Mouse (Mus musculus) hindbrain, embryonic 13.5 days (tissue): Measurements from ENCODE around the gene Tfe3. TPM values are rescaled to one million over a fixed set of nuclear protein-coding genes. Genes with fewer than 3 reads are reported as not detected.
"Not testable (repeated sequence)": the region's sequence is repeated elsewhere in the genome, so short reads cannot be mapped to it uniquely, and the experiment has no call there.

Experiments
- ATAC-seq: fragments of 200-750 bp; cut with Nextera tagmentation; 2 replicates; pipeline ENCODE4 v1.8.0; 2017; ENCODE audit warnings: moderate TSS enrichment; ENCODE audit not compliant: low FRiP score
- H3K27ac ChIP-seq: fragments of 300-500 bp; sonication (generic); 2 replicates; pipeline ENCODE4 v1.5.1; 2015; ENCODE audit warnings: inconsistent platforms, mild to moderate bottlenecking, moderate library complexity
- H3K27me3 ChIP-seq: fragments of 300-500 bp; sonication (generic); 2 replicates; pipeline ENCODE4 v1.6.1; 2015; ENCODE audit warnings: mild to moderate bottlenecking, inconsistent platforms
- H3K36me3 ChIP-seq: fragments of 300-500 bp; sonication (generic); 2 replicates; pipeline ENCODE4 v1.6.1; 2015; ENCODE audit warnings: mild to moderate bottlenecking, inconsistent platforms
- H3K4me1 ChIP-seq: fragments of 300-500 bp; sonication (generic); replicated peaks from 2 replicates; pipeline ENCODE4 v1.6.1; 2015; ENCODE audit warnings: inconsistent platforms
- H3K4me2 ChIP-seq: fragments of 300-500 bp; sonication (generic); 2 replicates; pipeline ENCODE4 v1.6.1; 2015; ENCODE audit warnings: inconsistent platforms, mild to moderate bottlenecking, moderate library complexity
- H3K4me3 ChIP-seq: fragments of 300-500 bp; sonication (generic); 2 replicates; pipeline ENCODE4 v1.5.1; 2015; ENCODE audit warnings: mild to moderate bottlenecking, inconsistent platforms
- H3K9ac ChIP-seq: fragments of 300-500 bp; sonication (generic); 2 replicates; pipeline ENCODE4 v1.6.1; 2015; ENCODE audit warnings: mild to moderate bottlenecking, inconsistent platforms
- H3K9me3 ChIP-seq: fragments of 300-500 bp; sonication (generic); 2 replicates; pipeline ENCODE4 v1.6.1; 2016; ENCODE audit warnings: inconsistent platforms
- WGBS: fragments of 180-500 bp; shearing (Covaris S2); methylation state at CpG from one replicate; pipeline ENCODE4 v1.1.7; 2015; 5-methylcytosine and 5-hydroxymethylcytosine counted together
- microRNA counts: library from miRNA; unstranded; fragments of <30 nt; microRNA quantifications from one replicate; lab custom pipeline; 2016
- microRNA-seq: library from miRNA; unstranded; fragments of <30 nt; microRNA quantifications from one replicate; pipeline ENCODE4, GENCODE M21; 2016
- polyA plus RNA-seq: library from polyadenylated mRNA; unstranded; fragments of >200 nt; fragmentation: Nextera tagmentation; extraction: Ambion mirVana; gene quantifications from 2 replicates; pipeline ENCODE4 v1.2.1, GENCODE M21; 2015

Tfe3 gene
- polyA plus RNA-seq, 1 experiment from 2014 or later, result 25.5 TPM

GRCm38 (mm10) chrX:7789542-7790136 lies 27.3 kb downstream of the Tfe3 start, which contains the start of gene Gripap1:
Gripap1 (plus strand) TSS chrX:7789765.
- peak within 1 kb of the TSS; percentile 72 for H3K9ac ChIP-seq
- ATAC-seq, result peak; percentile 92
- no peaks in the 10 kb centered on the region for H3K9me3 ChIP-seq
- H3K36me3 ChIP-seq, result no peaks in the 10 kb centered on the region
- peaks cover 16% of the 10 kb centered on the region for H3K4me1 ChIP-seq
- 14% methylated on average over 24 of the region's 24 CpGs for WGBS
- peak within 1 kb of the TSS; percentile 53 for H3K4me3 ChIP-seq
- no peaks in the 10 kb centered on the region for H3K27me3 ChIP-seq
- peak within 1 kb of the TSS; percentile 65 for H3K4me2 ChIP-seq
- peak within 1 kb of the TSS; percentile 55 for H3K27ac ChIP-seq

GRCm38 (mm10) chrX:7790309-7790708 lies 27.9 kb downstream of the Tfe3 start:
- H3K36me3 ChIP-seq, result 0 out of 2 replicates have a peak, but pooled peaks cover 5% of the 10 kb centered on the region
- 20% methylated on average over 5 of the region's 5 CpGs for WGBS
- peaks cover 16% of the 10 kb centered on the region for H3K4me1 ChIP-seq
- H3K27ac ChIP-seq, result peak overlapping the region; percentile 55; the same call in 1 of the 2 replicates
- H3K9me3 ChIP-seq, result no peaks in the 10 kb centered on the region
- H3K9ac ChIP-seq, result peak overlapping the region; percentile 72
- peak overlapping the region; percentile 53 for H3K4me3 ChIP-seq
- peak overlapping the region; percentile 65 for H3K4me2 ChIP-seq
- 0 out of 2 replicates have a peak, but pooled peaks have one; percentile 21 for ATAC-seq
- H3K27me3 ChIP-seq, result no peaks in the 10 kb centered on the region

- 46% methylated on average over 3 of the region's 3 CpGs for WGBS
- Histone ChIP-seq H3K4me3 (no peak overlapping the region), H3K36me3 (0 out of 2 replicates have a peak, but pooled peaks cover 5% of the 10 kb centered on the region), H3K9ac (no peak overlapping the region), H3K27me3 (no peaks in the 10 kb centered on the region), H3K4me1 (peaks cover 16% of the 10 kb centered on the region), H3K9me3 (no peaks in the 10 kb centered on the region), H3K4me2 (no peak overlapping the region), H3K27ac (no peak overlapping the region)
- no peak for ATAC-seq
Observed at GRCm38 (mm10) chrX:7793361-7793760, 31.0 kb downstream of the Tfe3 start.

- no peak overlapping the region for H3K27ac ChIP-seq
- H3K4me1 ChIP-seq, result peaks cover 16% of the 10 kb centered on the region
- no peak overlapping the region for H3K9ac ChIP-seq
- H3K36me3 ChIP-seq, result peaks cover 14% of the 10 kb centered on the region
- 33% methylated on average over 7 of the region's 7 CpGs for WGBS
- H3K27me3 ChIP-seq, result no peaks in the 10 kb centered on the region
- H3K4me3 ChIP-seq, result no peak overlapping the region
- ATAC-seq, result no peak
- H3K9me3 ChIP-seq, result no peaks in the 10 kb centered on the region
- no peak overlapping the region for H3K4me2 ChIP-seq
Observed at GRCm38 (mm10) chrX:7795016-7795415, 32.7 kb downstream of the Tfe3 start.

- Histone ChIP-seq H3K27me3 (no peaks in the 10 kb centered on the region), H3K4me2 (no peak overlapping the region), H3K9ac (no peak overlapping the region), H3K4me1 (no peaks in the 10 kb centered on the region), H3K9me3 (no peaks in the 10 kb centered on the region), H3K27ac (no peak overlapping the region), H3K36me3 (peaks cover 30% of the 10 kb centered on the region), H3K4me3 (no peak overlapping the region)
- ATAC-seq, result no peak
- WGBS, result 73% methylated on average over 3 of the region's 3 CpGs
Observed at GRCm38 (mm10) chrX:7797327-7797726, 35.0 kb downstream of the Tfe3 start.

- H3K27me3 ChIP-seq, H3K9me3 ChIP-seq, ATAC-seq, H3K4me1 ChIP-seq, H3K27ac ChIP-seq, H3K4me2 ChIP-seq, H3K4me3 ChIP-seq, H3K9ac ChIP-seq: not testable (repeated sequence)
- peaks cover 55% of the 10 kb centered on the region for H3K36me3 ChIP-seq
- WGBS, result 97% methylated on average over 2 of the region's 2 CpGs
Observed at GRCm38 (mm10) chrX:7802157-7802556, 39.8 kb downstream of the Tfe3 start.

GRCm38 (mm10) chrX:7815016-7815415 lies 52.7 kb downstream of the Tfe3 start:
- not testable (repeated sequence) for H3K4me1 ChIP-seq, H3K9ac ChIP-seq, H3K4me2 ChIP-seq, H3K4me3 ChIP-seq, H3K27ac ChIP-seq, ATAC-seq, H3K9me3 ChIP-seq, H3K27me3 ChIP-seq
- 53% methylated on average over 8 of the region's 8 CpGs for WGBS
- peaks cover 72% of the 10 kb centered on the region for H3K36me3 ChIP-seq

- peaks cover 6% of the 10 kb centered on the region; the same call in 1 of the 2 replicates for H3K4me1 ChIP-seq
Observed at GRCm38 (mm10) chrX:7821865-7822779, 59.8 kb downstream of the Tfe3 start, which contains the start of gene Kcnd1. Kcnd1 (plus strand) TSS chrX:7822289.

More at GRCm38 (mm10) chrX:7821865-7822779, 59.8 kb downstream of the Tfe3 start, which contains the start of gene Kcnd1:
- peak within 1 kb of the TSS; percentile 36 for H3K4me3 ChIP-seq
- H3K9ac ChIP-seq, result peak within 1 kb of the TSS; percentile 62
- H3K36me3 ChIP-seq, result peaks cover 23% of the 10 kb centered on the region
- WGBS, result 11% methylated on average over 20 of the region's 24 CpGs
- H3K4me2 ChIP-seq, result peak within 1 kb of the TSS; percentile 54
- no peaks in the 10 kb centered on the region for H3K27me3 ChIP-seq
- no peaks in the 10 kb centered on the region for H3K9me3 ChIP-seq
- no peak within 1 kb of the TSS for H3K27ac ChIP-seq
- peak; percentile 72 for ATAC-seq

MicroRNAs encoded within 50 kb of the gene (microRNA counts, 519-probe panel; counts per million panel counts)
- 3,598 counts per million, percentile 48 among the panel's probes with 10 or more counts for microRNA mmu-miR-1198 (lab: Ali Mortazavi, UCI)

Small RNA genes within 50 kb of the gene (microRNA-seq; reads per million reads assigned to microRNA genes)
- 38.9 reads per million, percentile 38 among the genes with 10 or more reads in this experiment for gene Mir1198

Other genes with a start within 250 kb of the Tfe3 start
- 0.21 TPM in 1 of 2 replicates, not detected in the other for gene Foxp3, start 188.9 kb upstream of the Tfe3 start, polyA plus RNA-seq
- gene Ppp1r3f, start 188.3 kb upstream of the Tfe3 start, polyA plus RNA-seq, result 4.4 and 5.2 TPM in 2 replicates
- gene Ccdc22, start 157.0 kb upstream of the Tfe3 start, polyA plus RNA-seq, result 29.6 and 32.0 TPM in 2 replicates
- gene Cacna1f, start 155.5 kb upstream of the Tfe3 start, polyA plus RNA-seq, result 0.13 TPM in 1 of 2 replicates, not detected in the other
- 108 and 115 TPM in 2 replicates for gene Syp, start 124.1 kb upstream of the Tfe3 start, polyA plus RNA-seq
- gene Prickle3, start 105.3 kb upstream of the Tfe3 start, polyA plus RNA-seq, result 1.4 and 1.8 TPM in 2 replicates
- gene Plp2, start 91.2 kb upstream of the Tfe3 start, polyA plus RNA-seq, result 23.8 and 25.1 TPM in 2 replicates
- gene Magix, start 81.3 kb upstream of the Tfe3 start, polyA plus RNA-seq, result 0.09 TPM in 1 of 2 replicates, not detected in the other
- 43.0 and 46.3 TPM in 2 replicates for gene Gpkow, start 65.4 kb upstream of the Tfe3 start, polyA plus RNA-seq
- 32.2 and 32.4 TPM in 2 replicates for gene Wdr45, start 48.2 kb upstream of the Tfe3 start, polyA plus RNA-seq
- gene Gm45208, start 40.3 kb upstream of the Tfe3 start, polyA plus RNA-seq, result 0.60 TPM in 1 of 2 replicates, not detected in the other
- 113 TPM in 2 replicates for gene Praf2, start 34.1 kb upstream of the Tfe3 start, polyA plus RNA-seq
- gene Ccdc120, start 11.7 kb upstream of the Tfe3 start, polyA plus RNA-seq, result 53.9 and 55.5 TPM in 2 replicates
- gene Gripap1, start 27.2 kb downstream of the Tfe3 start, polyA plus RNA-seq, result 73.9 and 77.7 TPM in 2 replicates
- gene Kcnd1, start 59.7 kb downstream of the Tfe3 start, polyA plus RNA-seq, result 2.5 and 3.0 TPM in 2 replicates
- gene Otud5, start 78.8 kb downstream of the Tfe3 start, polyA plus RNA-seq, result 44.2 and 48.3 TPM in 2 replicates
- 16.0 and 18.7 TPM in 2 replicates for gene Pim2, start 115.7 kb downstream of the Tfe3 start, polyA plus RNA-seq
- gene Slc35a2, start 121.5 kb downstream of the Tfe3 start, polyA plus RNA-seq, result 40.9 and 42.3 TPM in 2 replicates
- gene Pqbp1, start 136.7 kb downstream of the Tfe3 start, polyA plus RNA-seq, result 214 and 222 TPM in 2 replicates
- 159 and 162 TPM in 2 replicates for gene Timm17b, start 136.8 kb downstream of the Tfe3 start, polyA plus RNA-seq
- gene Gm10491, start 145.3 kb downstream of the Tfe3 start, polyA plus RNA-seq, result not detected in 2 replicates
- gene Gm10490, start 147.0 kb downstream of the Tfe3 start, polyA plus RNA-seq, result not detected in 2 replicates
- 223 and 225 TPM in 2 replicates for gene Pcsk1n, start 157.3 kb downstream of the Tfe3 start, polyA plus RNA-seq
- 0.16 TPM in 1 of 2 replicates, not detected in the other for gene Eras, start 166.0 kb downstream of the Tfe3 start, polyA plus RNA-seq
- 65.1 and 66.1 TPM in 2 replicates for gene Hdac6, start 185.3 kb downstream of the Tfe3 start, polyA plus RNA-seq
- 0.23 and 0.29 TPM in 2 replicates for gene Gata1, start 215.5 kb downstream of the Tfe3 start, polyA plus RNA-seq